Mouse (Mus musculus): ENCODE results near the gene Chek2.
"Not testable (repeated sequence)": the region's sequence is repeated elsewhere in the genome, so short reads cannot be mapped to it uniquely, and the experiment has no call there.

Chek2 gene

GRCm38 (mm10) chr5:110839678-110840365, at the start of gene Chek2, which contains the start of gene Hscb:
TSS of gene Chek2 (plus strand) at chr5:110839979.
TSS of gene Hscb (minus strand) at chr5:110839777.
- peak; percentile 99 for DNase-seq

- DNase-seq, result no peak
These were observed 45.4 kb upstream of the Chek2 start for GRCm38 (mm10) chr5:110794363-110794762.

- no peak for DNase-seq
These were observed 42.1 kb upstream of the Chek2 start for GRCm38 (mm10) chr5:110797696-110798095.

DNA sequence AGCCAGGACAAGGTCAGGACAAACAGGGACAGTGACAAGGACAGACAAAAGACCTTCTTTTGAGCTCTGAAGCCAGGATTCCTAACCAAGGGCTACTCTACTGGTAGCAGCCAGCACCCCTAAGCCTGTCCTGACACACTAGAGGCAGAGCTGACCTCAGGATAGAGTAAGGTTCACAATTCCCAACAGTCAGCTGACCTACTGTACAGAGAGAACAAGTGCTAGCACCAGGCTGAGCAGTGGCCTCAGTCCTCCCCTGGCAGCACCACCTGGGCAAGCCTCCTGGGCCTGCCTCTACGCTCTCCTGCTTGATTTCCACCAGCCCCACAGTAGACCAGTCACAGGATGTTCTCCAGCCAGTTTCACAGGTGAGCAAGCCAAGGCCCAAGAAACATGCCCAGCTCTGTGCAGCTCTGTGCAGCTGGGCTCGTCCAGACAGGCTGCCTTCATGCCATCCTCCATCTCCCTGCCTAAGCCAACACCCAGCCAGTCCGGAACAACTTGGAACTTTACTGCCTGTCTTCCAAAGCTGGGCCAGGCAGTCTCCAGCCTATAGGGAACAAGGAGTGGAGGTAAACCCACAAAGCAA, 38.6 kb upstream of the Chek2 start:
- DNase-seq, result peak; percentile 41

DNA sequence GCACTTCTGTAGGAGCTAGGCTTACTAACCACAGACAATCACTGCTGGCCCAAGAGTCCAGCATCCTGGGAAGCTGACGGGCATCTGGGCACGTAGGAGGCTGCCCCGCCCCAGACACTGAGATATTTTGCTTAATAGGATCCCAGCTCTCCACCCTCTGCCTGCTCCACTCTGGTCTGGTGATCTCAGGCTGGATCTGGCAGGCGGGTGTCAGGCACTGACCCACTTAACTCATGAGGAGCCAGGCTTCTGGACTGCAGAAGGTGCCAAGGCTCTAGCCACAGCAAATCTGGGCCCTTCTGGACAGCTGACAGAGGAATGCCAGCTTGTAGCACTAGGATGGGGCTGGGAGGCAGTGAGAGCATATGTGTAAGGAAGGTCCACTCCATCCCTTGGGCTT, 37.6 kb upstream of the Chek2 start:
- peak; percentile 85 for DNase-seq

DNA sequence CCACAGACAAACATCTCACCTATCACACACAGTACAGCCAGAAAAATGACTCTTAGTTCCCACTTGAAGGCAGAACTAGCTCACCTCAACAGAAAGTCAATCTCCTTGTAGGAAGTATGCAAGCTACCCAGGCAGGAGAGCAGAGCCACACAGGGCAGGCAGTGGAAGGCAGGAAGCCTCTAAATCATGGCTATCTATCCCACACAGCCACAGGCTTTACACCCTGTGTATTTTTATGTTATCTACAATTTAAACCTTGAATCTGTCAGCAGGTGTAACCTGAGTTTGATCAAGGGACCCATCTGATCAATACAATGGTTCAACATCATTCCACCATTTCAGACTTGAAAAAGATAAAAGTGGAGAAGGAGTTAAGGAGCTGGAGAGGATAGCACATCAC, 37.0 kb upstream of the Chek2 start:
- DNase-seq, result no peak

- DNase-seq, result peak; percentile 23
These were observed 35.6 kb upstream of the Chek2 start for GRCm38 (mm10) chr5:110804012-110804743.

DNA sequence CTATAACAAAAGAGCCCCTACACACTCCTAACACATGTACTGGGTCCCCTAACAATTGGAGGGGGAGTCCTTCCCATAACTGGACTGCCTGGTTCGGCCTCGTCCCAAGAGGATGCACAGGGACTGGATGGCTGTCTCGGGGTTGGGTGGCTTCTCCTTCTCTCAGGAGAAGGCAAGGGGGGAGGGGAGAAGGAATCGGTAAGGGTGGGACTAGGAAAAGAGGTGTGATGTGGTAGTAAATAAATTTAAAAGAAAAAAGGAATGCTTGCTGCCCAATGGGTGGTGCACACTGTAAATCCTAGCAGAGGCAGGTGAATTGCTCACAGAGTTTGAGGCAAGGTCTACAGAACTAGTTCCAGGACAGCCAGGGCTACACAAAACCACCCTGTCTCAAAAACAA, 33.6 kb upstream of the Chek2 start:
- DNase-seq, result no peak

GRCm38 (mm10) chr5:110806676-110807075, 33.1 kb upstream of the Chek2 start:
- peak; percentile 15 for DNase-seq

GRCm38 (mm10) chr5:110807453-110807852, 32.3 kb upstream of the Chek2 start:
- no peak for DNase-seq

GRCm38 (mm10) chr5:110808061-110808631, 31.6 kb upstream of the Chek2 start:
- peak; percentile 86 for DNase-seq

DNA sequence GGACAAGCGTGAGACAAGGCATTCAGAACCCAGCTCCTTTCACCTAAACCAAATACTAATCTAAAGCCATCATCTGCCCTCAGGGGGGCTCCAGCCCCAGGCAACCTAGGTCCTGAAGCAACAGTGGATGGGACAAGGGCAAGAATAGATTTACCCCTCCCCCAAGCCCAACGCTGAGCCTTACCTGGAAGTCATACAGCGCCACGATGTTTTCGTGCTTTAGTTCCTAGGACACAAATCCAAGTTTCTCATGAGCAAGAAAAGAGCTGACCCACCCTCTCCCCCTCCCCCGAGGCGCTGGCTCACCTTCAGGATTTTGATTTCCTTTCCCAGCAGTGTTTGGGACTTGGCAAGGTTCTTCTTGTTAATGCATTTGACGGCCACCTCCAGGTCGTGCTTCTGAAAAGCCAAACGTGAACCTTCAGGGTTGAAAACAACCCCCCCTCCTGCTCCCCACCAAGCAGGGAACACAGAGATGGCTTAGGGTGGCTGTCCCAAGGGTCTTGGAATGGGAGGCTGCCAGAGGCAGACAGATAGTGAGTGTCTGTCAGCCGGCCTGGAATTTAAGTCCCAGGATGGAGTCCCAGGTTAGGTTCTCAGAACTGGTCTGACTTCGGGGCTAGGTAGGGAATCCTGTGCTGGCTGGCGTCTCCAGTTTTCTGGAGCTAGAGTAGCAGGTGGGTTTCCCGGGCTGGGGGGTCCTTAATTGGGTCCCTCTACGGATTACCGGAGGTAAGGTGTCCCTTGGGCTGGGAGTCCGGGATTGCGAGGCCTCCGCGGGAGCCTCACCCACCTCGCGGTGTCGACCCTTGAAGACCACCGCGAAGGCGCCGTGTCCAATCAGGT, 30.7 kb upstream of the Chek2 start:
- peak; percentile 49 for DNase-seq

DNA sequence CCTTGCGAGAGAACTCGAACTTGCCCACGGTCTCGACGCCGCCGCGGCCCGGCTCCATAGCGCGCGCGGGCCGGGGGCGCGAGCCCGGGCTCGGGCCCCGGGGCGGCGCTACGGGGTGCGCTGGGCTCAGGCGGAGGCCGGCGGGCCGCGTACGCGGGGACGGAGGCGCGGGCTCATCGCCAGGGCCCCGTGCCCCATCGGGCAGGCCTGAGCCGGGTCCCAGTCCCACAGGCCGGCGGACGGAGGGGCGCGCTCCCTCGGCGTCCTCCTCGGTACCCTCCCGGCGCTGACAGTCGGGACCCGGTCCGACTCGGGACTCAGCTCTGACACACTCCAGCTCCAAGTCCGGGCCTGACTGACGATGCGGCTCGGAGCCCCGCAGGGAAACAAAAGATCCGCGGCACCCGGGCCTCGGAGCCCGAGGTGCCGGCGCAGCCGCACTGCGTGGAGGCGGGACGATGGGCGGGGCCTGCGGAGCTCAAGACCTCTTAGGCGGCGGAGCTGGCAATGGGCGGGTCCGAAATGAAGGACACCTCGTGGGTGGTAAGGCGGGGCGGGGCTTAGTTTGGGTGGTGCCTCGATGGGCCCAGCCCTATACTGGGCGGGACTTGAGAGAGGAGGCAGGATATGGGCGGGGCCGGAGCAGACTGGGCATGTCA, 30.0 kb upstream of the Chek2 start, which contains the start of gene Ulk1:
Ulk1 (minus strand) TSS at position 431 of the 659 bp plus-strand sequence.
- peak; percentile 100 for DNase-seq

DNA sequence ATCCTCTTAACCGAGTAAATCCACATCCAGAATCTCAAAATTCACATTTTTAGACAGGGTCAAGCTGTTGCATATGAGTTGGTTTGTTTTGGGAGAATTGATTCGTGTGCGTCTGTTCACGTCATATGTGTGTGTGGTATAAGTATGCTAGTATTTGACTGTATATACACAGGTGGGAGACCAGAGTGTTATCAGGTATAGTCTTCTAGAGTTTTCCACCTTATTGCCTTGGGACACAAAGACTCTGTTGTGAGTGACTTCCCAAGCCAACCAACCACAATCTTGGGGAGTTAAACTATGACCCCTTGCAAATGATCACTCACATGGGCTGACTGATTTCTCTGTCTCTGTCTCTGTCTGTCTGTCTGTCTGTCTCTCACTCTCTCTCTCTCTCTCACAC, 15.4 kb upstream of the Chek2 start:
- no peak for DNase-seq

DNA sequence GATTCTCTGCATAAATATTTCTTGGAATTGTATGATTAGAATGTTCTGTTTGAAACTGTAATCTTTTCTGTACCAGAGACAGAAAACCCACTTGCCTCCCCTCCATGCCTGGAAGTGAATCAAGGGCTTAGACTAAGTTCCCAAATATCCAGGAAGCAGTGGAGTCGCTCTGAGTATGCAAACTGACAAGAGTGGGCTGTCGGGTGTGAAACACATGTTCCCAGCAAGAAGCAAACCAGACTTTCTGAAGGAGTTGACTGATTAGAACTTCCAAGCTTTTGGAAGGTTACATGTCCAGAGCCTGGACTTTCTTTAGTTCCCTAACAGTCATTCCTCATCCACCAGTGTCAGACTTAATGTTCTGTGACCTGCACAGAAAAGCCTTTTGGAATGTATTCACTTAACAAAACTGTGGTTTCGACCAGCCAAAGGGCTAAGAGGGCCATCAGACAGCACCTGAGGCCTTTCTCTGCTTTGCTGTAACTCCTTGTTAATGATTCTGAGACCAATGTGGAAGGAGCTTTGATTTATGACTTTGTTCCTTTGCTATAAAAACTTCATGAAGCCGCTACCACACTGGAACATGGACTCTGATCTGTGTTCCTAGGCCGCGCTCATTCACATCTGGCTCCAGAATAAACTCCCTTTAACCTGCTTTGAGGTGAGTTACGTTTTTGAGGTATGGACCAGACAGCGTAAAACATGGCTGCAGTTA, 12.8 kb upstream of the Chek2 start:
- DNase-seq, result no peak

- DNase-seq, result no peak
These were observed 12.2 kb upstream of the Chek2 start for GRCm38 (mm10) chr5:110827576-110827975.

- no peak for DNase-seq
These were observed 8.6 kb upstream of the Chek2 start for GRCm38 (mm10) chr5:110831036-110831720.

- no peak for DNase-seq
These were observed 3.8 kb upstream of the Chek2 start for GRCm38 (mm10) chr5:110835959-110836358.

DNA sequence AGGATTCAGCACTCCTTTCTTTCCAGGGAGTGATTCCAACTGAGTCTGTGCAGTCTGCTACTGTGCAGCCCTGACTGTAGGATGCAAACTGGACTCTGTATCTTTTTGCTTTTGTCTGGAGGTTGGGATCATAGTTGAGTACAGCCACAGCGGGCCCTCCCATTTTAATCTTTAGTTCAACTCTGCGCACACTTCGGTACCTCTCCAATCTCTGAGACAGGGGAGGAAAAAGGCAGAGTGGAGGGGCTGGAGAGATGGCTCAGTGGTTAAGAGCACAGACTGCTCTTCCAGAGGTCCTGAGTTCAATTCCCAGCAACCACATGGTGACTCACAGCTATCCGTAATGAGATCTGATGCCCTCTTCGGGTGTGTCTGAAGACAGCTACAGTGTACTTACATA, 1.8 kb upstream of the Chek2 start:
- DNase-seq, result not testable (repeated sequence)

GRCm38 (mm10) chr5:110839038-110839677, 621 bp upstream of the Chek2 start:
- DNase-seq, result no peak
